Mouse (Mus musculus): ENCODE measurements around the gene Vps4a.
A peak's percentile ranks its signal among the peaks of the same experiment; 100 is the strongest.

The Vps4a gene

GRCm38 (mm10) chr8:107048061-107048941 is 17.3 kb downstream of the Vps4a start, which contains the start of gene Pdf:
Pdf (minus strand) TSS chr8:107048614.
- peak; percentile 80 for DNase-seq (ENCODE audit: low spot score)

- no peak for DNase-seq (ENCODE audit: low spot score)
Measured at GRCm38 (mm10) chr8:107049480-107049879, 18.5 kb downstream of the Vps4a start.

GRCm38 (mm10) chr8:107052046-107052445 is 21.0 kb downstream of the Vps4a start:
- DNase-seq (ENCODE audit: low spot score): no peak

- DNase-seq (ENCODE audit: low spot score): peak; percentile 97
Measured at GRCm38 (mm10) chr8:107056076-107056972, 25.3 kb downstream of the Vps4a start, which contains the start of the genes Cog8 and Nip7. Cog8 (minus strand) TSS chr8:107056689. Nip7 (plus strand) TSS chr8:107056877.

GRCm38 (mm10) chr8:107056973-107057369 is 25.9 kb downstream of the Vps4a start:
- no peak for DNase-seq (ENCODE audit: low spot score)

GRCm38 (mm10) chr8:107062613-107063012 is 31.6 kb downstream of the Vps4a start:
- DNase-seq (ENCODE audit: low spot score): no peak

- DNase-seq (ENCODE audit: low spot score): no peak
Measured at GRCm38 (mm10) chr8:107065511-107066496, 34.8 kb downstream of the Vps4a start, which contains the start of gene Tmed6. Tmed6 (minus strand) TSS chr8:107065644.

GRCm38 (mm10) chr8:107073706-107074105 is 42.7 kb downstream of the Vps4a start:
- no peak for DNase-seq (ENCODE audit: low spot score)

GRCm38 (mm10) chr8:107074128-107074527 is 43.1 kb downstream of the Vps4a start:
- no peak for DNase-seq (ENCODE audit: low spot score)

- no peak for DNase-seq (ENCODE audit: low spot score)
Measured at GRCm38 (mm10) chr8:107076239-107076888, 45.3 kb downstream of the Vps4a start.

GRCm38 (mm10) chr8:107085358-107085757 is 54.3 kb downstream of the Vps4a start:
- DNase-seq (ENCODE audit: low spot score): no peak

GRCm38 (mm10) chr8:107086018-107086417 is 55.0 kb downstream of the Vps4a start:
- DNase-seq (ENCODE audit: low spot score): no peak

GRCm38 (mm10) chr8:107088526-107089063 is 57.6 kb downstream of the Vps4a start:
- no peak for DNase-seq (ENCODE audit: low spot score)

GRCm38 (mm10) chr8:107090531-107090930 is 59.5 kb downstream of the Vps4a start:
- DNase-seq (ENCODE audit: low spot score): no peak
